Mouse (Mus musculus) limb, embryonic 11.5 days (tissue): Measurements from ENCODE around the gene 2810004N23Rik. TPM values are rescaled to one million over a fixed set of nuclear protein-coding genes. Genes with fewer than 3 reads are reported as not detected.

Experiments used
- ATAC-seq: fragments of 200-750 bp; cut with Nextera tagmentation; 2 replicates; pipeline ENCODE4 v1.8.0; 2017; ENCODE audit warnings: low read depth; ENCODE audit not compliant: insufficient number of reproducible peaks, low FRiP score, low TSS enrichment
- DNase-seq: peaks from one replicate; pipeline ENCODE4 v3.0.0-alpha.2; 2015; ENCODE audit warnings: low spot score
- H3K27ac ChIP-seq: fragments of 300-500 bp; sonication (generic); replicated peaks from 2 replicates; pipeline ENCODE4 v1.5.1; 2014; ENCODE audit warnings: low read depth, mild to moderate bottlenecking, low read length
- H3K27me3 ChIP-seq: fragments of 300-500 bp; sonication (generic); 2 replicates; pipeline ENCODE4 v1.6.1; 2014; ENCODE audit warnings: mild to moderate bottlenecking, low read length, mixed read lengths; ENCODE audit not compliant: control insufficient read depth, insufficient read depth
- H3K36me3 ChIP-seq: fragments of 300-500 bp; sonication (generic); 2 replicates; pipeline ENCODE4 v1.6.1; 2014; ENCODE audit warnings: mild to moderate bottlenecking, low read length, moderate library complexity, mixed read lengths; ENCODE audit not compliant: control insufficient read depth, insufficient read depth
- H3K4me1 ChIP-seq: fragments of 300-500 bp; sonication (generic); 2 replicates; pipeline ENCODE4 v1.6.1; 2014; ENCODE audit warnings: low read length, mixed read lengths; ENCODE audit not compliant: control insufficient read depth, insufficient read depth
- H3K4me2 ChIP-seq: fragments of 300-500 bp; sonication (generic); 2 replicates; pipeline ENCODE4 v1.6.1; 2014; ENCODE audit warnings: low read depth, mild to moderate bottlenecking, moderate library complexity; ENCODE audit not compliant: severe bottlenecking
- H3K4me3 ChIP-seq: fragments of 300-500 bp; sonication (generic); 2 replicates; pipeline ENCODE4 v1.5.1; 2014; ENCODE audit warnings: low read depth, low read length
- H3K9ac ChIP-seq: fragments of 300-500 bp; sonication (generic); 2 replicates; pipeline ENCODE4 v1.6.1; 2014; ENCODE audit warnings: mild to moderate bottlenecking, low read length
- H3K9me3 ChIP-seq: fragments of 300-500 bp; sonication (generic); 2 replicates; pipeline ENCODE4 v1.6.1; 2016; ENCODE audit warnings: low read length; ENCODE audit not compliant: control insufficient read depth
- WGBS: fragments of 180-500 bp; shearing (Covaris S2); extraction: QIAGEN DNeasy Blood & Tissue Kit; methylation state at CpG from one replicate; pipeline ENCODE4 v1.1.7; 2014; 5-methylcytosine and 5-hydroxymethylcytosine counted together
- polyA plus RNA-seq: library from polyadenylated mRNA; unstranded; fragments of >200 nt; fragmentation: Nextera tagmentation; extraction: Ambion mirVana; gene quantifications from 2 replicates; pipeline ENCODE4 v1.2.1, GENCODE M21; 2014

2810004N23Rik gene
- polyA plus RNA-seq, 1 experiment from 2014 or later = 58.9 TPM

GRCm38 (mm10) chr8:124827387-124827786 lies 35.5 kb downstream of the 2810004N23Rik start:
- Histone ChIP-seq H3K4me2 (no peak overlapping the region), H3K27ac (no peak overlapping the region), H3K4me1 (no peaks in the 10 kb centered on the region), H3K4me3 (no peak overlapping the region), H3K36me3 (no peaks in the 10 kb centered on the region), H3K27me3 (no peaks in the 10 kb centered on the region), H3K9ac (no peak overlapping the region), H3K9me3 (no peaks in the 10 kb centered on the region)
- ATAC-seq = no peak
- peak; percentile 76 for DNase-seq
- WGBS = 5% methylated on average over 5 of the region's 5 CpGs

- WGBS = 29% methylated on average over 7 of the region's 7 CpGs
- DNase-seq = no peak
- H3K9ac ChIP-seq = no peak overlapping the region
These were observed 36.3 kb downstream of the 2810004N23Rik start for GRCm38 (mm10) chr8:124826658-124827057.

GRCm38 (mm10) chr8:124823497-124823896 lies 39.4 kb downstream of the 2810004N23Rik start:
- ATAC-seq = no peak
- no peak overlapping the region for H3K9ac ChIP-seq

More at GRCm38 (mm10) chr8:124826658-124827057, 36.3 kb downstream of the 2810004N23Rik start:
- ATAC-seq = no peak
- Histone ChIP-seq H3K4me1 (no peaks in the 10 kb centered on the region), H3K27ac (no peak overlapping the region), H3K9me3 (no peaks in the 10 kb centered on the region), H3K4me3 (no peak overlapping the region), H3K27me3 (no peaks in the 10 kb centered on the region), H3K4me2 (no peak overlapping the region), H3K36me3 (no peaks in the 10 kb centered on the region)

GRCm38 (mm10) chr8:124820125-124820524 lies 42.8 kb downstream of the 2810004N23Rik start:
- no peaks in the 10 kb centered on the region for H3K27me3 ChIP-seq
- DNase-seq = no peak
- H3K4me1 ChIP-seq = no peaks in the 10 kb centered on the region
- no peak overlapping the region for H3K4me2 ChIP-seq
- H3K4me3 ChIP-seq = no peak overlapping the region
- H3K27ac ChIP-seq = no peak overlapping the region
- no peak overlapping the region for H3K9ac ChIP-seq
- no peak for ATAC-seq
- H3K36me3 ChIP-seq = no peaks in the 10 kb centered on the region
- 51% methylated on average over 11 of the region's 11 CpGs for WGBS
- no peaks in the 10 kb centered on the region for H3K9me3 ChIP-seq

More at GRCm38 (mm10) chr8:124823497-124823896, 39.4 kb downstream of the 2810004N23Rik start:
- no peak for DNase-seq
- no peak overlapping the region for H3K4me2 ChIP-seq
- H3K4me3 ChIP-seq = no peak overlapping the region
- H3K9me3 ChIP-seq = no peaks in the 10 kb centered on the region
- no peak overlapping the region for H3K27ac ChIP-seq
- H3K36me3 ChIP-seq = no peaks in the 10 kb centered on the region
- H3K27me3 ChIP-seq = no peaks in the 10 kb centered on the region
- WGBS = 78% methylated on average over 6 of the region's 6 CpGs
- H3K4me1 ChIP-seq = no peaks in the 10 kb centered on the region

- Histone ChIP-seq H3K4me3 (no peak overlapping the region), H3K27ac (no peak overlapping the region), H3K9ac (no peak overlapping the region), H3K4me1 (no peaks in the 10 kb centered on the region), H3K27me3 (no peaks in the 10 kb centered on the region), H3K9me3 (no peaks in the 10 kb centered on the region), H3K4me2 (no peak overlapping the region), H3K36me3 (no peaks in the 10 kb centered on the region)
- DNase-seq (no peak), ATAC-seq (no peak)
- WGBS = 77% methylated on average over 6 of the region's 6 CpGs
These were observed 43.3 kb downstream of the 2810004N23Rik start for GRCm38 (mm10) chr8:124819612-124820115.

- no peak for ATAC-seq
- no peak for DNase-seq
- no peaks in the 10 kb centered on the region for H3K9me3 ChIP-seq
- H3K36me3 ChIP-seq = no peaks in the 10 kb centered on the region
- 94% methylated on average over 3 of the region's 3 CpGs for WGBS
- H3K27me3 ChIP-seq = no peaks in the 10 kb centered on the region
- H3K27ac ChIP-seq = no peak overlapping the region
- no peak overlapping the region for H3K9ac ChIP-seq
- no peak overlapping the region for H3K4me3 ChIP-seq
- H3K4me2 ChIP-seq = no peak overlapping the region
- H3K4me1 ChIP-seq = no peaks in the 10 kb centered on the region
These were observed 45.6 kb downstream of the 2810004N23Rik start for GRCm38 (mm10) chr8:124817361-124817760.

GRCm38 (mm10) chr8:124816866-124817265 lies 46.1 kb downstream of the 2810004N23Rik start:
- no peak overlapping the region for H3K27ac ChIP-seq
- no peaks in the 10 kb centered on the region for H3K4me1 ChIP-seq
- 93% methylated on average over 11 of the region's 11 CpGs for WGBS
- no peaks in the 10 kb centered on the region for H3K27me3 ChIP-seq
- no peak overlapping the region for H3K4me2 ChIP-seq
- no peaks in the 10 kb centered on the region for H3K36me3 ChIP-seq
- DNase-seq = no peak
- H3K4me3 ChIP-seq = no peak overlapping the region
- ATAC-seq = no peak
- no peaks in the 10 kb centered on the region for H3K9me3 ChIP-seq
- no peak overlapping the region for H3K9ac ChIP-seq

- ATAC-seq (no peak), DNase-seq (no peak)
- WGBS = 90% methylated on average over 12 of the region's 12 CpGs
These were observed 47.0 kb downstream of the 2810004N23Rik start for GRCm38 (mm10) chr8:124815870-124816269.

GRCm38 (mm10) chr8:124813326-124813725 lies 49.6 kb downstream of the 2810004N23Rik start:
- 94% methylated on average over 4 of the region's 4 CpGs for WGBS
- ATAC-seq = no peak
- no peak for DNase-seq
- H3K4me3 ChIP-seq = no peak overlapping the region
- H3K4me1 ChIP-seq = no peaks in the 10 kb centered on the region
- H3K9ac ChIP-seq = no peak overlapping the region
- H3K27me3 ChIP-seq = no peaks in the 10 kb centered on the region
- H3K9me3 ChIP-seq = no peaks in the 10 kb centered on the region
- no peak overlapping the region for H3K27ac ChIP-seq
- H3K36me3 ChIP-seq = no peaks in the 10 kb centered on the region
- H3K4me2 ChIP-seq = no peak overlapping the region

More at GRCm38 (mm10) chr8:124815870-124816269, 47.0 kb downstream of the 2810004N23Rik start:
- Histone ChIP-seq H3K4me1 (no peaks in the 10 kb centered on the region), H3K27ac (no peak overlapping the region), H3K9me3 (no peaks in the 10 kb centered on the region), H3K36me3 (no peaks in the 10 kb centered on the region), H3K4me3 (no peak overlapping the region), H3K27me3 (no peaks in the 10 kb centered on the region), H3K4me2 (no peak overlapping the region), H3K9ac (no peak overlapping the region)
